Mouse (Mus musculus) embryo, embryonic 10.5 days (tissue): ENCODE data around the gene Tnc.

Source experiments
- DNase-seq: peaks from one replicate; pipeline ENCODE4 v3.0.0-alpha.2; 2015; ENCODE audit warnings: low spot score

Tnc gene

GRCm38 (mm10) chr4:64046831-64047493 is at the start of gene Tnc:
TSS of gene Tnc (minus strand) at chr4:64047015.
- DNase-seq, result peak; percentile 69

- no peak for DNase-seq
Observed at GRCm38 (mm10) chr4:64094221-64094620, 47.4 kb upstream of the Tnc start.

DNA sequence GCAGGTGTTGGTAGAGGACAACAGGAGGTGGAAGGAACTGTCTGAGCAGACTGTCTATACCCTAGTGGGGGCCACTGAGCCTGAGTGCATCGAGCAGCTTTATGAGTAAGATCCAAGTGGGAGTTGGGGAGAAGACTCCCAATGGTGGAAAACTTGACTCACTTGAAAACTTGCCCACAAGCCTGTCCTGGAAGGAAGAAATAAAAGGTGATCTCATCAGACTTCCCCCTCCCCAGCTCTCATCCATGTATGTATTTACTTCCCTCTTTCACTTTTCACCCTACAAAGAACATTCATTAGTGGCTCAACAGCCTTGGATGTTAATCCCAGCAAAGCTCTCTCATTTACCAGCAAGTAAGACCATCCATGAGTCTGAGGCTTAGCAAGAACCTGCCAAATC is 46.0 kb upstream of the Tnc start:
- no peak for DNase-seq

- no peak for DNase-seq
Observed at GRCm38 (mm10) chr4:64089378-64089777, 42.6 kb upstream of the Tnc start.

DNA sequence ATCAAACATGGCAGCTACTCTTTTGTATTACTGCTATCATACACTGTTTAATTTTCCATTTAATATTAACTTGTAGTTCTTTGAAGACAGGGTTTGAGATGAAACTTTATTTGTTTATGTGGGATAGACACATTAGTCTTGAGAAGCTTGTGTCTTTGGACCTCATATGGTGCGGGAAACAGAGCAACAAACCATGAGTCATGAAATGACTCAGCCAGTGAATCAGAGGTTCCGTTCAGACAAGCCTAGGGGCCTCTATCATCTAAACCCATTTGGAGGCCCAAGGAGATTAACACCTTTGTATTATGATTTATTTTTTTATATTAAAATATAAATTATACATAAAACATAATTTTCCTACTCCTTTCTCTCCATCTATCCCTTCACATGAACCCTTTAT is 40.9 kb upstream of the Tnc start:
- DNase-seq, result no peak

DNA sequence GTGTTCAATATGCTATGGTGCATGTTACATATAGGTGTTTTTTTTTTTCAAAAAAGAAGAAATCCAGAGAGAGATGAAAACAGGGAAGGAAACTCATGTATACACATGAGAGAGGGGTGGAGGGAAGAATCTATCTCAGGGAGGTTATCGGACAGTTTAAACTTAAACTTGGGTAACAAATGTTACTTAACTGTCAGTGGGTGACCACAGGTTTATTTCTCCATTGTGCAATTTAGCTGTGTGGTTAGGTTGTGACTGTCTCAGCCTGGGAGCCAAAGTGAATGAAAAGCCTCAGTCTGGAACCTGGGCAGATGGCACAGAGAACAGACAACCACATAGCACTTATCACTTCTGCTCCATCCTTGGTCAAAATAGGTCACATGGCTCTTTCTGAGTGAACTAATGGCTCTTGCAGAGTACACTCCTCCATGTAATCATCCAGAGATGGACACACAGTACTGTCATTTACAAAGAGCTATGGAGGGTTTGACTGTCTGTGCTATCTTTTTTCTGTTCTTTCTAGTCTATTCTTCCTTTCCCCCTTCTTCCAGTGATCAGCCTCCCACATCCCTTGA is 39.3 kb upstream of the Tnc start:
- no peak for DNase-seq

- peak; percentile 33 for DNase-seq
Observed at GRCm38 (mm10) chr4:64083858-64084257, 37.0 kb upstream of the Tnc start.

DNA sequence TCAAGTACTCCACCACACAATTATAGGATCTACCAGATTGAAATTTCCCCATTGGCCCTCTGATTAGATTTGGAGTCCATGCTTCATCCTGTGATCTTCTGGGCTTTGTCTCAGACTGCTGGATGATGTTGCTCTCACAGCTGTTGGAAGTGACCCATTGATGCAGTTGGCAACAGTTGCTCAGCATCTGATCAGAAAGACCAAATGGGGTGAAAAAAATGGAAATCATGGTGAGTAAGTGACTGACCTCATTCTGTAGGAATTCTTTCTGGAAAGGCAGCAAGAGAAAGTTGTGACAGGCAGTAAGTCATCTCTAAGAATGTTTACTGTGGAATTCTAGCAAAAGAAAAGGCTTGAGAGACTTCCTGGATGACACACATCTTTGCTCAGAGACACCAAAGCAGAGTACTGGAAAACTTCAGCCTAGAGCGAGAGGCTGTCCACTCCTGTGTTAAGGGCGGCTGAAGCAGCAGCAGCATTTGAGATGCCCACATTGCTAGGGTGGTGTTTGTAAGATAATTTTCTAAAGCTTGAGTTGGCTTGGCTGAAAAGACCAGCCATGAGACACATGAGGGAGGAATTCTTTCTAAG is 31.3 kb upstream of the Tnc start:
- no peak for DNase-seq

DNA sequence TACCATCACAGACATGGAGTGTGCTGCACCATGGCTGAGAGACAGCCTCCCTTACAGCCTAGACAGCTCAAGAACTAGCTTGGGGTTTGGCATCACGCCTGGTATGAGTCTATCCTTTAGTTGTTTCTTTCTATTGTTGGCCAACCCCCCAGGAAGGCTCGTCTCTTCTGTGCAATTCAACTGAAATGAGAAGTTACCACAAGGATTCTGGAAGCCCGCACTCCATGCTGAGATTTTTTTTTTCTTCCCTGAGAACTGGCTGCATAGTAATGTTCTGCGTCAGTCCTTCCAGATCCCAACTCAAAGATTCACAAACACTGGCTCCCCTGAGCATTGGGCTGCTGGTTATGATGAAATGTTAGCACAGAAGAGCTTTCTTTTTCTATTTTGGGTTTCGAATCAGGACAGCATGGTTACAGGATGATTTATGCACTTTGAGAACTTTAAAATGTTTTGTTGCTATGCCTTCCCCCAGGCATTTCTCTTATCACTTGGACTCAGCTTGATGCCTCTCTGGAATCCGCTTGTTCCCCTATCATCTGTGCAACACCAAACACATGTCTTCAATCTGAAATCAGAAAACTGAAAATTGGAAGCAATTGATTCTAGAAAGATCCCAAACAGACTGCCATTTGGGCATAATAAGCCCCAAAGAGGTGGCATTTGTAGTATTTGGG is 29.7 kb upstream of the Tnc start:
- no peak for DNase-seq

DNA sequence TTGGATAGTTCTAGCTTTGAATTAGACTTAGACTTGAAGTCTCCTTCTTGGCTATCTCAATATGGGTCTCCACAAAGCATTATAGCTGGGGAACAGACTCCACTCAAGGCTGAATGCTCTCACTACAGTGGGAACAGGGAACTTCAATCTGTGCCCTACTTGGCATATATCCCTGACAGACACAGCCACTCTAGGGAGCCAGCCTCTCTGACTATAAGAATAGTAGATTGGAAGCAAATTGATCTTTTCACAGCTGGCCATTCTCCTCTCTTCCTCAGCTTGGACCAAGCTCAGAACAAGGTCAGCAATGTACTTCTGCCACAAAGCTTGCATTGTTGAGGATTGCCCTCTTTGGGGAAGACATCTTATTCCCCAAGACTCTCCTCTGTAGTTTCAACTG is 27.9 kb upstream of the Tnc start:
- no peak for DNase-seq

- DNase-seq, result no peak
Observed at GRCm38 (mm10) chr4:64067394-64067793, 20.6 kb upstream of the Tnc start.

GRCm38 (mm10) chr4:64065266-64065665 is 18.5 kb upstream of the Tnc start:
- peak; percentile 42 for DNase-seq

- no peak for DNase-seq
Observed at GRCm38 (mm10) chr4:64058856-64059231, 12.0 kb upstream of the Tnc start.

- peak; percentile 8 for DNase-seq
Observed at GRCm38 (mm10) chr4:64058048-64058855, 11.4 kb upstream of the Tnc start.

- DNase-seq, result no peak
Observed at GRCm38 (mm10) chr4:64048177-64048576, 1.4 kb upstream of the Tnc start.

DNA sequence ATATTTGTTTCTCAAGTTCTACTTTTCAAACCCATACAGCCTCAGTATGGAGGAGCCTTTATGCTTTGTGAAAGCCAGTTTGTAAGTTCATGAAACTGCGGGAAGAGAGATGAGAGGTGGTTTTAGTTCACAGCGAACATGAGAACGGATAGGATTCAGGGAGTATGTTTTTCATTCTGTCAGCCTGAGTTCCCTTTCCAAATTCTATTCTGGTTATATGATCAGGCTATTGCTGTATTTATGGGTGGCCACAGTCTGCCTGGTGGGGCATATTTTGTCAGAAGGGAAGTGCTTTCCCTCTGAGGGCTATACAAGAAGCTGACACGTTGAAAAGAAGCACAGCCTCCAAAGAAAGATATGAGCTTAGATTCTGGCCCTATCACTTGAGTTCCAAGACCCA is 2.9 kb downstream of the Tnc start:
- DNase-seq, result no peak

- DNase-seq, result no peak
Observed at GRCm38 (mm10) chr4:64043371-64043770, 3.4 kb downstream of the Tnc start.

- no peak for DNase-seq
Observed at GRCm38 (mm10) chr4:64039091-64039490, 7.7 kb downstream of the Tnc start.

DNA sequence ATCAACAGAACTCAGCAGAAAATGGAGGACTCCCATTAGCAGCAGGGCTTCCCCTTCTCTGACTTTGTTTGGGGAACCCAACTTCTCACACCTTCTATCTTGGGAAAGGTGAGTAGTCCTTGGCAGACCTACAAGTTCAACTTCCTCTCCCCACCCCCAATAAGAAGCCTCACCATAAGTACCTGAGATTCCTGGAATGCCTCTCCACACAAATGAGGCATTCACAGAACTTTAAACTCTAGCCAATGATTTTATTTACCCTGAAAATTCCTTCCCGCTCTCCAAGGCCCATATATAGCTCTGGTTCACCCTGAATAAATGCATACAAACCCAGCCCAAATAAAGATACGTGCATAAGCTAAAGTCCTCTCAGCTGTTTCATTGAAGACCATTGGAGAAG is 9.3 kb downstream of the Tnc start:
- DNase-seq, result no peak

- DNase-seq, result no peak
Observed at GRCm38 (mm10) chr4:64034724-64035123, 12.1 kb downstream of the Tnc start.

GRCm38 (mm10) chr4:64033191-64033590 is 13.6 kb downstream of the Tnc start:
- no peak for DNase-seq

GRCm38 (mm10) chr4:64029486-64029885 is 17.3 kb downstream of the Tnc start:
- DNase-seq, result peak; percentile 32
